Mouse (Mus musculus) c-Kit-positive CD71-negative TER-119-negative erythroid progenitor cells, embryonic 14.5 days (primary cell): ENCODE measurements at regions not wholly inside any gene's neighbourhood (a gene's known extent, or its start where the extent isn't known, plus 50 kb on each side); places are given as distances from the start of the nearest gene placed in this dataset.

Experiments
- DNase-seq: peaks from one replicate; pipeline ENCODE4 v3.0.0-alpha.2; 2013; ENCODE audit warnings: low read depth

GRCm38 (mm10) chr3:141051685-141052084, 160.5 kb downstream of the Pdha2 start:
- no peak for DNase-seq

- no peak for DNase-seq
Observed at GRCm38 (mm10) chr3:141014262-141014547, 197.9 kb downstream of the Pdha2 start.

- no peak for DNase-seq
Observed at GRCm38 (mm10) chr3:141013521-141014261, 198.5 kb downstream of the Pdha2 start.

- no peak for DNase-seq
Observed at GRCm38 (mm10) chr3:141012976-141013375, 199.2 kb downstream of the Pdha2 start.

- no peak for DNase-seq
Observed at GRCm38 (mm10) chr3:141008792-141009191, 203.4 kb downstream of the Pdha2 start.

- DNase-seq: no peak
Observed at GRCm38 (mm10) chr3:141005885-141006284, 206.3 kb downstream of the Pdha2 start.

GRCm38 (mm10) chr3:141003561-141003960, 208.6 kb downstream of the Pdha2 start:
- no peak for DNase-seq

- no peak for DNase-seq
Observed at GRCm38 (mm10) chr3:140988247-140988646, 223.9 kb downstream of the Pdha2 start.

- no peak for DNase-seq
Observed at GRCm38 (mm10) chr3:140973519-140973918, 238.6 kb downstream of the Pdha2 start.

- no peak for DNase-seq
Observed at GRCm38 (mm10) chr3:140969892-140970880, 242.0 kb downstream of the Pdha2 start.

- DNase-seq: no peak
Observed at GRCm38 (mm10) chr3:140968556-140968955, 243.6 kb downstream of the Pdha2 start.

- no peak for DNase-seq
Observed at GRCm38 (mm10) chr3:140957666-140958065, 254.5 kb downstream of the Pdha2 start.

GRCm38 (mm10) chr3:140952111-140952800, 259.9 kb downstream of the Pdha2 start:
- DNase-seq: no peak

GRCm38 (mm10) chr3:140951024-140951423, 261.1 kb downstream of the Pdha2 start:
- DNase-seq: no peak

GRCm38 (mm10) chr3:140949880-140950662, 262.1 kb downstream of the Pdha2 start:
- peak; percentile 20 for DNase-seq

- DNase-seq: no peak
Observed at GRCm38 (mm10) chr3:140942450-140942849, 269.7 kb downstream of the Pdha2 start.

GRCm38 (mm10) chr3:140941898-140942297, 270.3 kb downstream of the Pdha2 start:
- no peak for DNase-seq

GRCm38 (mm10) chr3:140941316-140941715, 270.8 kb downstream of the Pdha2 start:
- no peak for DNase-seq

GRCm38 (mm10) chr3:140933156-140933555, 279.0 kb downstream of the Pdha2 start:
- DNase-seq: no peak

- no peak for DNase-seq
Observed at GRCm38 (mm10) chr3:140926689-140927088, 285.5 kb downstream of the Pdha2 start.

- DNase-seq: no peak
Observed at GRCm38 (mm10) chr3:140876201-140876895, 335.8 kb downstream of the Pdha2 start.
